Mouse (Mus musculus) kidney, embryonic 16.5 days (tissue): ENCODE measurements around the gene 0610037L13Rik. TPM values are rescaled to one million over a fixed set of nuclear protein-coding genes. Genes with fewer than 3 reads are reported as not detected.
A peak's percentile ranks its signal among the peaks of the same experiment; 100 is the strongest.

ENCODE experiments used
- ATAC-seq: fragments of 200-750 bp; cut with Nextera tagmentation; 2 replicates; pipeline ENCODE4 v1.8.0; 2017; ENCODE audit warnings: moderate TSS enrichment; ENCODE audit not compliant: low FRiP score, low TSS enrichment
- H3K27ac ChIP-seq: fragments of 300-500 bp; sonication (generic); 2 replicates; pipeline ENCODE4 v1.5.1; 2014; ENCODE audit warnings: low read length
- H3K27me3 ChIP-seq: fragments of 300-500 bp; sonication (generic); 2 replicates; pipeline ENCODE4 v1.6.1; 2014; ENCODE audit warnings: low read length, control low read depth, mixed read lengths; ENCODE audit not compliant: insufficient read depth
- H3K36me3 ChIP-seq: fragments of 300-500 bp; sonication (generic); 2 replicates; pipeline ENCODE4 v1.6.1; 2014; ENCODE audit warnings: low read length, control low read depth, mixed read lengths; ENCODE audit not compliant: insufficient read depth
- H3K4me1 ChIP-seq: fragments of 300-500 bp; sonication (generic); 2 replicates; pipeline ENCODE4 v1.6.1; 2014; ENCODE audit warnings: low read length, control low read depth, mixed read lengths; ENCODE audit not compliant: insufficient read depth
- H3K4me2 ChIP-seq: fragments of 300-500 bp; sonication (generic); replicated peaks from 2 replicates; pipeline ENCODE4 v1.6.1; 2014; ENCODE audit warnings: low read depth, low read length
- H3K4me3 ChIP-seq: fragments of 300-500 bp; sonication (generic); 2 replicates; pipeline ENCODE4 v1.5.1; 2014; ENCODE audit warnings: mild to moderate bottlenecking, low read length
- H3K9ac ChIP-seq: fragments of 300-500 bp; sonication (generic); replicated peaks from 2 replicates; pipeline ENCODE4 v1.6.1; 2014; ENCODE audit warnings: low read length
- H3K9me3 ChIP-seq: fragments of 300-500 bp; sonication (generic); 2 replicates; pipeline ENCODE4 v1.6.1; 2016; ENCODE audit warnings: low read length, control low read depth
- WGBS: fragments of 180-500 bp; shearing (Covaris S2); extraction: QIAGEN DNeasy Blood & Tissue Kit; methylation state at CpG from one replicate; pipeline ENCODE4 v1.1.7; 2014; 5-methylcytosine and 5-hydroxymethylcytosine counted together
- polyA plus RNA-seq: library from polyadenylated mRNA; unstranded; fragments of >200 nt; fragmentation: Nextera tagmentation; extraction: Ambion mirVana; gene quantifications from 2 replicates; pipeline ENCODE4 v1.2.1, GENCODE M21; 2015

The 0610037L13Rik gene
- polyA plus RNA-seq, 1 experiment from 2014 or later: 124 TPM

DNA sequence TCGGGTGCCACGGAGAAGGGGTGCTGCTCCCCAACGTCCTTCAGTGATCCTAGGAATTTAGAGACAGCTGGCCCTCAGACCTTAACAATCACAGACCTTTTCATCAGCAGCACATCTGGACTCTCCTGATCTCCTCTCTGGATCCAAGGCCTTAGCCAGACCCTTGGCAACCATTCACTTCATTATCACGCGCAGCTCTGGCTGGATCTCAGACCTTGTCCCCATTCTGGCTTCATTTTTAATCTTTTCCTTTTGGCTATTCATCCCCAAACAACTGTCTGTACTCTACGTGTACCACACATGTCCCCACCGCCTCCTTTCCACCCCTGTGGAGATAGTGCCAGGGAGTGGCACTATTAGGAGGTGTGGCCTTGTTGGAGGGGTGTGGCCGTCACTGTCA lies 43.6 kb downstream of the 0610037L13Rik start:
- ATAC-seq: no peak
- Histone ChIP-seq H3K9ac (no peak overlapping the region), H3K4me1 (peaks cover 8% of the 10 kb centered on the region), H3K9me3 (no peaks in the 10 kb centered on the region), H3K36me3 (no peaks in the 10 kb centered on the region), H3K27ac (no peak overlapping the region), H3K4me2 (no peak overlapping the region), H3K27me3 (no peaks in the 10 kb centered on the region), H3K4me3 (no peak overlapping the region)
- WGBS: 81% methylated on average over 8 of the region's 8 CpGs

DNA sequence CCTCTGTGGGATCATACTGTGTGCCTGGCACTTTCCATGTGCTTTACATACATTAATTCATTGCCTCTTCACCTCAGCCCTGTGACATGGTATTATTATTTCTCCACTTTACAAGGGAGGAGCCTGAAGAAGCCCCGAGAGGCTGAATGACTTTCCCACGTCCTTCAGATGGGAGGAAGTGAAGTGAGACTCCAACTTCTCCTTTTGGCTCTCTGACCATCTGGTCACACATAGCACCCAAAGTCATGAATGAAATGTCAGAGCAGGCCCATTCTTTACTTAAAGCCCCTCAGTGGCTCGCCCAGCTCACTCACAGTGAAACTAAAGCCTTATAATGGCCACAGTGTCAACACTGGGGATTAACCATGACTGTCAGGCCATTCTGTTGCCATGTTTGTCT lies 45.6 kb downstream of the 0610037L13Rik start:
- ATAC-seq: no peak

DNA sequence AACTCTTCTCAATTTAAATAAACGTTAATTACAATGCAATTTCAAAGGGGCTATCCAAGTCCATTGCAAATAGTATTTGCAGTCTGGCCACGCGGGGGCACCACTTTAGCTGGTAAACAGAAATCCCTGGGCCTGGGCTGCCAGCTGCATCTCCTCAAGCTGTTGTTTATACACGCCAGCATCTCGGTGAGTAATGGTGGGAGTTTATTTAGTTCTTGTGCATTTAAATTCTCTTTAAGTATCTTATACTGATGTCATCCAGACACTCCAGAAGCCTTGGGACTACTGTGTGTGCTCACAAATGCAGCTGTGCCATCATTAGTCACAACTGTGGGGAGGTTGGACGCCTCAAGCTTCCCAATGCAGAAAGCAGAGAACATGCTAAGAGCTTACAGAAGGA lies 47.7 kb downstream of the 0610037L13Rik start:
- peak; percentile 86 for ATAC-seq
- H3K4me3 ChIP-seq: no peak overlapping the region
- H3K9me3 ChIP-seq: no peaks in the 10 kb centered on the region
- H3K27me3 ChIP-seq: no peaks in the 10 kb centered on the region
- no peaks in the 10 kb centered on the region for H3K36me3 ChIP-seq
- no peak overlapping the region for H3K4me2 ChIP-seq
- WGBS: 14% methylated on average over 6 of the region's 6 CpGs
- peaks cover 8% of the 10 kb centered on the region for H3K4me1 ChIP-seq
- H3K27ac ChIP-seq: peak overlapping the region; percentile 68
- H3K9ac ChIP-seq: no peak overlapping the region

More for the DNA sequence above, 45.6 kb downstream of the 0610037L13Rik start:
- H3K27me3 ChIP-seq: no peaks in the 10 kb centered on the region
- no peaks in the 10 kb centered on the region for H3K36me3 ChIP-seq
- 53% methylated on average over 3 of the region's 3 CpGs for WGBS
- H3K4me1 ChIP-seq: peaks cover 8% of the 10 kb centered on the region
- no peaks in the 10 kb centered on the region for H3K9me3 ChIP-seq
- no peak overlapping the region for H3K4me3 ChIP-seq
- no peak overlapping the region for H3K27ac ChIP-seq
- no peak overlapping the region for H3K4me2 ChIP-seq
- no peak overlapping the region for H3K9ac ChIP-seq

DNA sequence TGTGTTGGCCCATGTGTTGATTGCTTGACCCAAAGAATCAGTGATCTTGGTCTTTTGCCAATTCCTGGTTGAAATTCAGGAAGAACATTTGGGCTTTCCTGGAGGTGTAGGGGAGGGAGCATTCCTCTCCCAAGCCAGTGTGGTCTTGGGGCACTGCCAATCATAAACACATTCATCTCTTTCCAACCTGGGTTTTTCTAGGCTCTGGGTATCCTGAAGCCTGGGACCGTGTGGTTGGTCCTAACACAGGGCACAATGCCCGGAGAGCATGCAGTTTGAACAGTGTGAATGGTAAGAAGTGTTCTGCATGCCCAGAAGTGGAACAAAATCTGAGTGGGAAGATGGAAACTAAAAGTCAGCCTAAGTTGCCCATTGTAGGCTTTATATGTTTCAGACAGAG lies 48.5 kb downstream of the 0610037L13Rik start:
- Histone ChIP-seq H3K9me3 (no peaks in the 10 kb centered on the region), H3K4me1 (peaks cover 8% of the 10 kb centered on the region), H3K4me2 (no peak overlapping the region), H3K9ac (no peak overlapping the region), H3K36me3 (no peaks in the 10 kb centered on the region), H3K4me3 (no peak overlapping the region), H3K27ac (peak overlapping the region; percentile 68; the same call in 1 of the 2 replicates), H3K27me3 (no peaks in the 10 kb centered on the region)
- ATAC-seq: no peak
- WGBS: 79% methylated on average over 2 of the region's 2 CpGs

DNA sequence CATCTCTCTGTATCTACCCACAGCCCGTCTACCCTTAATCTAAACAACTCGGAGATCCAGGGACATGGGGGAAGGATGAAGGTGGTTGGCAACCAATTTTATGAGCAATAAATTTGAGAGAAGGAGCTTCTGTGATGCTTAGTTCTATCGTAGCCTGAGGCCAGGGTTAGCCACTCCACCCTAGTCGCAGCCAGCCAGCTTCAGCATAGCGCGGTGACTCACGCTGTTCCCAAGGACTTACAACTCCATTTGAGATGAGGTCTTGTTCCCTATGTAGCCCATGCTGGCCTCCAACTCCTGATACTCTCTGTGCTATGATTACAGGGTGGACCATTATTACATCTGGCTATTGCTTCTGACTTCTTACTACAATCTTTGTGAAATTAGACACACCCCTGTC lies 53.1 kb downstream of the 0610037L13Rik start:
- Histone ChIP-seq H3K4me3 (no peak overlapping the region), H3K36me3 (no peaks in the 10 kb centered on the region), H3K4me2 (no peak overlapping the region), H3K4me1 (peaks cover 4% of the 10 kb centered on the region), H3K27me3 (no peaks in the 10 kb centered on the region), H3K9ac (no peak overlapping the region), H3K27ac (no peak overlapping the region), H3K9me3 (no peaks in the 10 kb centered on the region)
- no peak for ATAC-seq
- 89% methylated on average over 7 of the region's 7 CpGs for WGBS

DNA sequence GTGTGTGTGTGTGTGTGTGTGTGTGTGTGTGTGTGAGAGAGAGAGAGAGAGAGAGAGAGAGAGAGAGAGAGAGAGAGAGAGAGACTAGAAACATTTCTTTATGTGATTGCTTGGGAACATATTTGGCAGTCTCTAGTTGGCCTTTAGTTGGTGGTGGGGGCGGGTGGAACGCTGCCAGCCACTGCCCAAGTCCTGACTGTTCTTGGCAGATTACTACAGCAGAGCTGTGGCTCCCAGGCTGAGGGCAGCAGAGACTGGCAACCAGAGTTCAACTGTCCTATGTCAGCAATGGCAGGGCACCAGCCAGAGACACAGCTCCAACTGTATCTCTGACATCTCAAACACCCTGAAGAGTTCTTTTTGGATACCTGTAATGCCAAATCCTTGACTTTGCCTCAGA lies 54.5 kb downstream of the 0610037L13Rik start:
- H3K9ac ChIP-seq: no peak overlapping the region
- no peaks in the 10 kb centered on the region for H3K27me3 ChIP-seq
- H3K4me2 ChIP-seq: no peak overlapping the region
- WGBS: 96% methylated on average over 2 of the region's 2 CpGs
- H3K9me3 ChIP-seq: no peaks in the 10 kb centered on the region
- H3K27ac ChIP-seq: no peak overlapping the region
- H3K4me3 ChIP-seq: no peak overlapping the region
- ATAC-seq: no peak
- H3K4me1 ChIP-seq: no peaks in the 10 kb centered on the region
- no peaks in the 10 kb centered on the region for H3K36me3 ChIP-seq

Other genes starting within 250 kb of the 0610037L13Rik start
- not detected in 2 replicates for gene Dmrtb1, start 205.6 kb upstream of the 0610037L13Rik start, polyA plus RNA-seq
- gene Lrp8, start 87.6 kb upstream of the 0610037L13Rik start, polyA plus RNA-seq: 1.1 and 1.2 TPM in 2 replicates
- gene Magoh, start 10.1 kb upstream of the 0610037L13Rik start, polyA plus RNA-seq: 158 and 165 TPM in 2 replicates
- gene Cpt2, start 33.8 kb downstream of the 0610037L13Rik start, polyA plus RNA-seq: 59.2 and 62.8 TPM in 2 replicates
- not detected in 2 replicates for gene Slc1a7, start 78.5 kb downstream of the 0610037L13Rik start, polyA plus RNA-seq
- gene Podn, start 206.6 kb downstream of the 0610037L13Rik start, polyA plus RNA-seq: 0.69 and 0.82 TPM in 2 replicates